Mouse (Mus musculus): ENCODE data around the gene Sim2. TPM values are rescaled to one million over a fixed set of nuclear protein-coding genes. Genes with fewer than 3 reads are reported as not detected.

Gene Sim2
- polyA plus RNA-seq, 1 experiment from 2014 or later: 0.27 TPM

DNA sequence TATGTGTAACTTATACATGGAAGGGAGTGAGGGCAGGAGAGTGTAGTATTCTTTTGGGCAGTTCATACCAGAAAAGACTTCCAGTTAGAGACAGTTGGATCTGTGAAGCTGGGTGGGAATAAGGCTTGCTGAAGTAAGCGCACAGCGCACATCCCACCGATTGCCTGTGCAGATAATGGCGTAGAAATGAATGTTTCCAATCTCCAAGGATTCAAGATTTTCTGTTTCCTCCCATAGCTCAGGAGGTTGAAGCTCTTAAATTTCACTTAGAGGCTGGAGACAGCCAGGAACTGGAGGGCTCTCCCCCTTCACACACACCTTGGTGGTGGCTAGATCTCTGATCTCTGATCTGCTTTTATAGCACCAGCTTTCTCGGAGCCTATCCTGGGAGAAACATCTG is 3.1 kb upstream of the Sim2 start:
- H3K36me3 ChIP-seq: no peaks in the 10 kb centered on the region
- H3K4me1 ChIP-seq (replicated peaks): peaks cover 25% of the 10 kb centered on the region
- peak; percentile 21 for DNase-seq (ENCODE audit: low spot score)
- H3K27me3 ChIP-seq (ENCODE audit: insufficient read depth, poor library complexity, severe bottlenecking): peaks cover 100% of the 10 kb centered on the region
- WGBS: 17% methylated on average over 5 of the region's 5 CpGs
- H3K9me3 ChIP-seq: no peaks in the 10 kb centered on the region
- no peak overlapping the region for H3K4me3 ChIP-seq
- H3K27ac ChIP-seq: no peak overlapping the region

GRCm38 (mm10) chr16:94081996-94082708 is 2.6 kb upstream of the Sim2 start:
- H3K9me3 ChIP-seq: no peaks in the 10 kb centered on the region
- H3K4me3 ChIP-seq: no peak overlapping the region
- WGBS: 6% methylated on average over 8 of the region's 8 CpGs
- peaks cover 100% of the 10 kb centered on the region for H3K27me3 ChIP-seq (ENCODE audit: insufficient read depth, poor library complexity, severe bottlenecking)
- peak; percentile 23 for DNase-seq (ENCODE audit: low spot score)
- no peaks in the 10 kb centered on the region for H3K36me3 ChIP-seq
- no peak overlapping the region for H3K27ac ChIP-seq
- H3K4me1 ChIP-seq (replicated peaks): peaks cover 31% of the 10 kb centered on the region

GRCm38 (mm10) chr16:94082960-94083847 is 1.5 kb upstream of the Sim2 start:
- peaks cover 35% of the 10 kb centered on the region for H3K4me1 ChIP-seq (replicated peaks)
- no peaks in the 10 kb centered on the region for H3K9me3 ChIP-seq
- no peak overlapping the region for H3K27ac ChIP-seq
- peak; percentile 64 for DNase-seq (ENCODE audit: low spot score)
- no peaks in the 10 kb centered on the region for H3K36me3 ChIP-seq
- H3K27me3 ChIP-seq (ENCODE audit: insufficient read depth, poor library complexity, severe bottlenecking): peaks cover 100% of the 10 kb centered on the region
- under 1% methylated on average over 46 of the region's 46 CpGs for WGBS
- no peak overlapping the region for H3K4me3 ChIP-seq

- H3K27me3 ChIP-seq (ENCODE audit: insufficient read depth, poor library complexity, severe bottlenecking): peaks cover 100% of the 10 kb centered on the region
- H3K4me3 ChIP-seq: no peak overlapping the region; the same call in 1 of the 2 replicates
- peaks cover 34% of the 10 kb centered on the region for H3K4me1 ChIP-seq (replicated peaks)
- H3K27ac ChIP-seq: no peak overlapping the region
- under 1% methylated on average over 41 of the region's 41 CpGs for WGBS
- peak; percentile 69 for DNase-seq (ENCODE audit: low spot score)
- no peaks in the 10 kb centered on the region for H3K9me3 ChIP-seq
- no peaks in the 10 kb centered on the region for H3K36me3 ChIP-seq
Observed at GRCm38 (mm10) chr16:94083848-94084525, 744 bp upstream of the Sim2 start.

DNA sequence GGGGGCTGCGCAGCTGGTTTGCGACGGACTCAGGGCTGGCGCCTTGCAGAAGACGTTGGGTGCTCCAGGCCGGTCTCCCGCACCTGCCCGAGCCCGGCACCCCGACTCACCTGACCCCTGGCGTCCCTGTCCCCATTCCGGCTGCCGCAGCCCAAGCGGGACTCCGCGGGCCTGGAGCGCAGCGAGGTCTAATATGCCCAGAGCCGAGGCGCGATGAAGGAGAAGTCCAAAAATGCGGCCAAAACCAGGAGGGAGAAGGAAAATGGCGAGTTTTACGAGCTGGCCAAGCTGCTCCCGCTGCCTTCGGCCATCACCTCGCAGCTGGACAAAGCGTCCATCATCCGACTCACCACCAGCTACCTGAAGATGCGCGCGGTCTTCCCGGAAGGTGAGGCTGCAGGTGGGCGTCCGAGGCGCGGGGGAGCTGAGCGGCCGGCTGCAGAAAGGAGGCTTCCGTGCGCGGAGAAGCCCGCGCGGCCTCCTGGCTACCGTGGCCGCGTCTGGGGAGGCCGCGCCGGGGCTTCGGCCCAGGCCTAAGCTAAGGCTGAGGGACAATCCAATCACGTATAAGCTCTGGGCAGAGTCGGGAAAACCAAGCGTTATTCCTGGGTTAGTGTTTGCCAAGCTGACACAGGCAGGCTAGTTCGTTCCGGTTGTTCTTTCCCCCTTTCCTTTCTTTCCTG is 1.0 kb downstream of the Sim2 start:
- H3K36me3 ChIP-seq: no peaks in the 10 kb centered on the region
- H3K9me3 ChIP-seq: no peaks in the 10 kb centered on the region
- H3K4me1 ChIP-seq (replicated peaks): peaks cover 30% of the 10 kb centered on the region
- H3K4me3 ChIP-seq: peak overlapping the region; percentile 47
- H3K27ac ChIP-seq: no peak overlapping the region
- under 1% methylated on average over 57 of the region's 57 CpGs for WGBS
- peak; percentile 65 for DNase-seq (ENCODE audit: low spot score)
- H3K27me3 ChIP-seq (ENCODE audit: insufficient read depth, poor library complexity, severe bottlenecking): peaks cover 100% of the 10 kb centered on the region

DNA sequence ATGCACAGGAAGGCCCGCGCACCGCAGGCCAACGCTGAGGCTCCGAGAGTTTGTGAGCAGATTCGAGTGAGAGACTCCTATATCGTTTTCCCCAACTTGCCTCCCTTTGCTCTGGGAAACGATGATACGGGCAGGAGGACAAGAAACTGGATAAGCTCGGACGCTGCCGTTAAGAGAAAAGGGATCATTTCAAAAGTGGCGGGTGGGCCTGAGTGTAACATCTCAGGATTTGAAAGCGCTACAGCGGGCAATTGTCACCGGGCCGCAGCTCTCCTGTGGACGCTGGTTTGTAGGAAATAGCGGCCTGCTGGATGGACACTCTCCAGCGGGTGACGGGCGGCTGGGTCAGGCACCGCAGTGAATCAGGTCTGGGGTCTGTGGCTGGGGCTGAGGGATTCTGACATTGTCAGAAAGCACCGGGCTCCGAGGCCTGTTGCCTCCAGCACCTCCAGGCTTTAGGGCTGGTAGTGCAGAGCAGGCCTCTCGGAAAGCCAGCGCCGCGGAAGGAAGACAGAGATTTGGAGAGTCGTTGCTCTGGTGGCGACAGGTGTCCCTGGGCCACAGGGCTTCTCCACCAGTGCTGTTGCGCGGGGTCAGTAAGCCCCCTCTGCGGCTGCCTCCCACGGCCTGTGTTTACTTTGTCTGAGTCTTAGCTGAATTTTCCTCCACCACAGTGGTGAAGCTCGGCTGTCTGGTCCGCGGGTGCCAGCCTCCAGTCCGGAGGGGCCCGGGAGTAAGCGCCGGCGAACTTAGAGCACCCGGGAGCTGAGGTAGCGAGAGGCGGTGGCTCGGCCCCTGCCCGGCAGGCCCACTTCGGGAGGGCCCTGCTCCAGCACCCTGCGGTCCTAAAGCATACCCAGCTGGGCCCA is 2.2 kb downstream of the Sim2 start:
- peaks cover 30% of the 10 kb centered on the region for H3K4me1 ChIP-seq (replicated peaks)
- H3K27ac ChIP-seq: no peak overlapping the region
- H3K36me3 ChIP-seq: no peaks in the 10 kb centered on the region
- peaks cover 100% of the 10 kb centered on the region for H3K27me3 ChIP-seq (ENCODE audit: insufficient read depth, poor library complexity, severe bottlenecking)
- no peaks in the 10 kb centered on the region for H3K9me3 ChIP-seq
- DNase-seq (ENCODE audit: low spot score): peak; percentile 65
- H3K4me3 ChIP-seq: peak overlapping the region; percentile 3; the same call in 1 of the 2 replicates
- 1% methylated on average over 50 of the region's 50 CpGs for WGBS

DNA sequence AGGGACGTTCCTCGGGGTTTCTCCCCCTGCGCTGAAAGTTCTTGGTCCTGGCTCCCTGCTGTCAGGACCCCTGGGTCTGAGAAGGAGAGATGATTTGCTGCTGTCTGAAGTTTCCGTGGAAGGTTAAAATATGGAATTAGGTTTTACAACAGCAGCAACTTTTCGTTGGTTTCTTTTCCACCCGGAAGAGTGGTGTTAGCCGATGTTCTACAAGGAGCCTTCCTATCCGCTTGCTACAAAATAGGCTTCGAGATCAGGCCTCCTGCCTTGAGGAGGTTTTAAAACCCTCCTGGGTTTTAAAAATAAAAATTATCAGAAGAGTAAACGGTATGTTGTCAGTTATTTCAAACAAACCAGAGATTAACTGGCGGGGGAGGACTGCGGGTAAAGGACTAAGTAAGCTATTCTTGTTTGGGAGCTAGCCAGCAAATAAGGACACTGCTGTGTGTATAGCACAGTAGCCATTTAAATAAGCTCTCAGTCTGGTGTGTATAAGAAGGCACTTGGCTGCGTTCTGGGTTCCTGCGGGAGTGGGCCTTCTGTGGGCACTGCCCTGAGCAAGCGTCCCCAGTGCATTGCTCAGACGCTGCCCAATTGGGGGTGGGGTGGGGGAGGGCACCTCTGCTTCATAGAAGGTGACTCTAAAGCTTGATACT is 3.0 kb downstream of the Sim2 start:
- peaks cover 30% of the 10 kb centered on the region for H3K4me1 ChIP-seq (replicated peaks)
- no peak for DNase-seq (ENCODE audit: low spot score)
- 2% methylated on average over 16 of the region's 16 CpGs for WGBS
- no peak overlapping the region for H3K27ac ChIP-seq
- H3K36me3 ChIP-seq: no peaks in the 10 kb centered on the region
- H3K27me3 ChIP-seq (ENCODE audit: insufficient read depth, poor library complexity, severe bottlenecking): peaks cover 100% of the 10 kb centered on the region
- peak overlapping the region; percentile 3; the same call in 1 of the 2 replicates for H3K4me3 ChIP-seq
- H3K9me3 ChIP-seq: no peaks in the 10 kb centered on the region

- Histone ChIP-seq H3K27me3 (ENCODE audit: insufficient read depth, poor library complexity, severe bottlenecking) (peaks cover 100% of the 10 kb centered on the region), H3K4me1 (replicated peaks) (peaks cover 31% of the 10 kb centered on the region), H3K9me3 (no peaks in the 10 kb centered on the region), H3K27ac (no peak overlapping the region), H3K36me3 (no peaks in the 10 kb centered on the region), H3K4me3 (no peak overlapping the region)
- WGBS: 3% methylated on average over 11 of the region's 11 CpGs
- DNase-seq (ENCODE audit: low spot score): peak; percentile 38
Observed at GRCm38 (mm10) chr16:94088226-94088748, 3.6 kb downstream of the Sim2 start.

DNA sequence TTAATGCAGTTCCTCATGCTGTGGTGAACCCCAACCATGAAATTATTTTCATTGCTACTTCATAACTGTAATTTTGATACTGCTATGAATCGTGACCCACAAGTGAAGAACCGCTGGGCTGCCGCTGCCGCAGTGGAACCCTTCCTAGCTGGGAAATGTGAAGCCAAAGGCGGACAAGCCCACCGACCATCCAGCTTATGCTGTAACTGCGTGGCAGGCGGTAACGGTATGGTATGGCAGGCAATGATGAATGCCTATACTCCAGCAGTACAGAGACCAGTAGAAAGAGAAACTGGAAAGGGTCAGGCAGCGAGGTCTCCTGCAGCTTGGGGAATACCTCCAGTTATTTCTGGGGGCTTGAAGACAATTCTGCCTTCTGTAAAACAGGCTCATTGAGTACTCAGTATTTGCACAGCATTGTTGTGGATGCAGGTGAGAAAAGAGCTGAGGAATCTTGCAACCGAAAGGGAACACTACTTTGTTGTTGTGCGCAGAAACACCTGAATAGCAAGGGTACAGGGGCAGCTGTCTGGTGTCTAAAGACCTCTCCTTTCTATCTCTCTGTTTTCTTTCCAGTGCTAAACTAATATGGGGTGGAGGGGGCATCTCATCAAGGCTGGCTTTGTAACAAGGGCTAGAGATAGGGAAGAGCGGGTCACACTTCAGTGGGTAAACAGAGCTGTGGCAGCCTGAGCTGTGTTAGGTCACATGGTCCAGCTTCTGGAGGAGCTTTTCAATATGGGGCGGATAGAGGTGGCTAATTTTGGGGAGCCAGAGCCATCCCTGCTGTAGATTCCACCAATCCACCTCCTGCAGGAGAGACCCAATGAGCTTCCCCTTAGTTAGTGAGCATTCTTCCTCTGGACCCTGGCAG is 4.3 kb downstream of the Sim2 start:
- H3K9me3 ChIP-seq: no peaks in the 10 kb centered on the region
- peak; percentile 31 for DNase-seq (ENCODE audit: low spot score)
- peaks cover 100% of the 10 kb centered on the region for H3K27me3 ChIP-seq (ENCODE audit: insufficient read depth, poor library complexity, severe bottlenecking)
- H3K27ac ChIP-seq: no peak overlapping the region
- peaks cover 32% of the 10 kb centered on the region for H3K4me1 ChIP-seq (replicated peaks)
- no peaks in the 10 kb centered on the region for H3K36me3 ChIP-seq
- no peak overlapping the region for H3K4me3 ChIP-seq
- 4% methylated on average over 14 of the region's 14 CpGs for WGBS

DNA sequence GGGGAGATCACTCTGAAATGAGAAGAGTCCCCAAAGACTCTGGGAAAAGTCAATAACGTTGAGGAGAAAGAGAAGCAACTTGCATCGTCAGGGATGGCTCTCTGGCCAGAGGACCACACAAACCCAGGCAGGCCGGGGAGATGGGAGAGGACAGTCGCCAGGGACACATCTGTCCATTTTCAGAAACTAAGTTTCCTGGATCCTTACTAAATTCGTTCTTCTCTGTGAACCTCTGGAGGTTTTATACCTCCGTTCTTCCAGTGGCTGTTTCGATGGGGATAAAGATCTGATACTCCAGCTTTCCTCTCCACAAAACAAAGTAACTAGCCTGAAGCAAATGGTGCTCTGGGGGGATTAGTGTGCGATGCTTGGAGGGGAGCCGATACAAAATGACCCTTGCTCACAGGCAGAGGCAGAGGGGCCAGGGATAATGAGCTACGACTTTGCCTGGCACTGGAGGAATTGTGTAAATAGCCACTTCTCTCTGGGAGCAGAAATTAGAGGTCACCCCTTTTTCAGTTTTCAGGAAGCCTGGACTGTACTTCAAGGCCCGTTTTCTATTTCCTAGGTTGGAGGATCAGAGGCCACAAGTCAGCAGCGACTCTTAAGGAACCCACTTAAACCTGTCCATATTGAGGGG is 7.9 kb downstream of the Sim2 start:
- Histone ChIP-seq H3K9me3 (no peaks in the 10 kb centered on the region), H3K4me3 (no peak overlapping the region), H3K27ac (no peak overlapping the region), H3K27me3 (ENCODE audit: insufficient read depth, poor library complexity, severe bottlenecking) (peaks cover 100% of the 10 kb centered on the region), H3K4me1 (replicated peaks) (peaks cover 22% of the 10 kb centered on the region), H3K36me3 (no peaks in the 10 kb centered on the region)
- peak; percentile 33 for DNase-seq (ENCODE audit: low spot score)
- 2% methylated on average over 12 of the region's 12 CpGs for WGBS

Data from hindbrain, embryonic 10.5 days (tissue).